Mouse (Mus musculus) erythroid progenitor cell, adult 5-6 weeks (primary cell): ENCODE data around the gene Chit1. TPM values are rescaled to one million over a fixed set of nuclear protein-coding genes. Genes with fewer than 3 reads are reported as not detected.

Experiments used
- ATAC-seq: replicated peaks from 2 replicates; pipeline ENCODE4 v1.8.0; 2016; ENCODE audit warnings: moderate number of reproducible peaks, mild to moderate bottlenecking, moderate TSS enrichment, inconsistent platforms; ENCODE audit not compliant: poor library complexity, low FRiP score, severe bottlenecking
- total RNA-seq, 2 experiments: library from RNA; stranded (forward) in 1 of 2; stranded (reverse) in 1 of 2; fragments of 150-400 nt in 1 of 2; fragments of 186-747, 209-891 nt in 1 of 2; gene quantifications; 2 replicates each; pipeline versions ENCODE4 v1.2.3 to v1.2.4; 2015 to 2017; ENCODE audit warnings: low replicate concordance in 2 of 2

Chit1 gene
- total RNA-seq, 2 experiments from 2014 or later: 4.2 TPM; not detected in 1

DNA sequence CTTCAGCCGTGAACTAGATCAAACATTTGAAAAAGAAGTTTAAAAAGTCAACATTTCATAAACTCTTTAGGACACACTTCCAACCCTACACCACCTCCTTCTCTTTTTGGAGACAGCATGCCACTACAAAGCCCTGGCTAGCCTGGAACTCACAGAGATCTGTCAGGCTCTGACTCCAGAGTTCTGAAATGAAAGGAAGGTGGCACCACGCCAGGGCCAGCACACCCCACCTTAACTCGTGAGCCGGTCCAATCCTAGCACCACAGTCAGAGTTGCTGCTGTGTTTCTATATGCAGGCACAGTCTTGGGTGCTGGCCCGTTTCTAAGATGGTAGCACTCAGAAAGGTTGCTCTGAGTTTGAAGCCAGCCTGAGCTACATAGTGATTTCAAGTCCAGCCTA, 6.1 kb downstream of the Chit1 start:
- ATAC-seq: no peak

DNA sequence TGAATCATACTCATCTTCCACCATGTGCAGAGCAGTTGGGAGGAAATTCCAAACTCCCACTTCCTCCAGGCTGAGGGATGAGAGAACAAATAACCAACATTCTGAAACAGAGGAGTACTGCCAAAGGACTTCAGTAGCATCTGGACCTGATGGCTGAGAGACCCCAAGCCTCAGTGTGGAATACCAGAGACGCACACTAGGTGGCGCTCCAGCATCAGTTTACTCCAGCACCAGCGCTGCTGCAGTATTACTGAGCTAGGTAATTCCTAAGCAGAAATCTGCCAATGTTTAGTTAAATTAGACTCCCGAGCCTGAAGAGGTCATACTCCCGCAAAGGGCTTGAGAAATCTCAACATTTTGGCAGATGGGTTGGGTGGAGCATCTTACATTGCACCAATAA, 9.1 kb downstream of the Chit1 start:
- ATAC-seq: peak; percentile 80

DNA sequence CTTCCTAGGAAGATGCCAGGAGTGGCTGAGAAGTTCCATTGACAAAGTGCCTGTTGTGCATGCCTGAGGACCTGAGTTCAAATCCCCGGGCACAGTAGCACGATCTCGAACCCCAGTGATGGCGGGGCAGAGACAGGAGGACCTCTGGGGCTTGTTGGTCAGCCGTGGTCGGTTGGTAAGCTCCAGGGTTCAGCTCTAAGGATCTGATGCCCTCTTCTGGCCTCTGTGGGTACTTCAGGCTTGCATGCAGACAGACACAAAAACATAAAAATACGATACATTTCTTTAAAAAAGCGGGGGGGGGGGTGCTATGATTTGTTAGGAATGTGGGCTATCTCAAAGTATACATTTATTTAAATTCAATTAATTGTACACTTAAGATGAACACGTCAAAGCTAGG, 11.2 kb downstream of the Chit1 start:
- ATAC-seq: peak; percentile 72; the same call in 1 of the 2 replicates

DNA sequence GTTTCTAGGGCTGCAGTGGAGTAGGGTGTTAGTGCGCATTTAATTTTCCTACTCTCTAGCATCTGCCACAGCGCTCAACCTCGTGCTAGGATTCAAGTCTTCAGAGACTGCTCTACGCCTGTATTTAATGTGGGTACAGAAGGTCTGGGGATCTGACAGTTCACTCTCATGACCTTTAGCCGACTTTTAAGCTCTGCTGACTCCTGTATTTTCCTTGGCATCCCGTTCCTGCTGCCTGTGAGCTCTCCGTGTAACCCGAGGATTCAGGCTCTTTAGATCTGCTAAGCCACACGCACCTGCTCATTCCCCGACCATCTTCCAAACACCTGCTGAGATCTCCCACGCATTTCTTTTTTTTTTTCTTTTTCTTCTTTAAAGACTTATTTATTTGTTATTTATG, 22.3 kb downstream of the Chit1 start:
- no peak for ATAC-seq

DNA sequence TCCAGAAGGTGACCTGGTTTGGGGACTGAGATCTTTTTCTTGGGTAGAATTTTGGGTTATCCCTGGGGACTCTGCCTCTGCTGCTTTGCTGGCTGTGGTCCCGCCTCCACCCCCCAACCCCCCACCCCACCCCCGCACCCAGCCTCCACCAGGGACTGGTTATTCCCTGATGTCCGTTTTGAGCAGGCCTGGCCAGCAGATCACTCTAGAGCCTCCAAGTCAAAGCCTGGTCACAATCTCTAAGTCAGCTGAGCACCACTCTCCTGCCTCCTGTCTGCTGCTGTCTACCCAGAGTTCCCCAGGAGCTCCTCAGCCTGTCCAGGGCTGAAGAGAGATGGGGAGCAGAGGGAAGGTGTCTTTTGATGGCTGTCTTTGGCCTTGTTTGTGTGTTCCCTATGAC, 25.3 kb downstream of the Chit1 start:
- ATAC-seq: no peak

DNA sequence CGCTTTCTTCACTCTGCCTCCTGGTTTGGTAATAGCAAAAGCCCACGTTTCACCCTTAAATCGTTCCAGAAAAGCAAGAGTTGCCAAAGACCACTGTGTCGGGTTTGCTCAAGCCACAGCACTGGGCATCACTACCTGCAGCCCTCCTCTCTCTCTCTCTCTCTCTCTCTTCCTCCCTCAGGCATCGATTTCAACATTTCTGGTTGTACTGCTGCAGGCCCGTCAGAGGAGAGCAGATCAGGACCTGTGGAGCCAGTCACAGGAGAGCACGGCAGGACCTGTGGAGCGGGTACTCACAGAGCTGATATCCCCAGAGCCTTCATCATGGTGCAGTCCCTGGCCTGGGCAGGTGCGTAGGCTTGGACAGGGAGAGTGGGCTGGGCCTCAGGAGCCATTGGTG, 27.4 kb downstream of the Chit1 start:
- no peak for ATAC-seq

DNA sequence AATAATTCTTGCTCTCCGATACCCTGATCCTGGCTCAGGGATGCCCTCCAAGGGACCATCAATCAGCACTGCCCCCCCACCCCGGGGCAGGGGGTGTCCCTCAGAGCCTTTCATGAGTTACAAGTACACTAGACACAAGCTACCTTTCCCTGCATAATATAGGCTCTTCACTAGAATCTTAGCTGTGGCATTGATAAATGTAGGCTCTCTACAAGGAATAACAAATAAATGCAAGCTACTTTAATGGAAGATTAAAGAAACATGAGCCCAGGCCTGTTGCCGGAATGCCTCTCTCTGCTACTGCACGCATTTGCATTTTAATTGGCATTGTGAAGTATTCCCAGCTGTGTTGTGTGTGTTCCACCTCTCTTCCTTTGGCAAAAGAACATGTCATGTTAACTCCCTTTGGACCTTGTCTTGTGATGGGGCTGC, 31.3 kb downstream of the Chit1 start:
- ATAC-seq: no peak

DNA sequence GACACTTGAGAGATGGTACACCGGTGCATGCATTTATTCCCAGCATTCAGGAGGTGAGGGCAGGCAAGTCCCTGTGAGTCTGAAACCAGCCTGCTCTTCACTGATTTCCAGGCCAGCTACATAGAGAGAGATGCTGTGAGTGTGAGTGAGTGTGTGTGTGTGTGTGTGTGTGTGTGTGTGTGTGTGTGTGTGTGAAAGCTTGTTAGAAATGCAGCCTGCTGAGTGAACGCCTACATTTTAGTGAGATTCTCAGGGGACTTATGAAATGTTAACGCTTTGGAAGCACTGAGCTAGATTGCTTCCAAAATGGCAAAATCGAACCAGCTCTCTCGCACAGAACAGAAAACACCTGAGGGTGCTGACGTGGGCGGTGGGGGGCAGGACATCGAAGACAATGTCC, 35.0 kb downstream of the Chit1 start:
- no peak for ATAC-seq

DNA sequence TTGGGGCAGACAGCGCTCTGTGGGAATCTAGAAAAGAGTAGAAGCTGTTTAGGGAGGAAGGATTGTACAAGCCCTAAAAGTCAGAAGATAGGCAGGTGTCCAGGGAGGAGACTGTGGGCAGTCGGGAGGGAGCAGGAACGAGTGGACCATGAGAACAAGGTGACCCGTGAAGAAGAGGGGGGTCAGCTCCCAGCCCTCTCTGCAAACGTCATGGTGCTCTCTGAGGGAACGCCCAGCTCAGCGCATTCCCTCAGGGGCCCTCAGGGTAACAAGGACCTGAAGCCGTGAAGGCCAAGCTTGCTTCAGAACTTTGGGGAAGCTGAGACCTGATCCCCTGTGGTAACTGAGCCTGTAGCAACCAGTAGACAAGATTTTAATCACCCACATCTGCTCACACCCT, 39.0 kb downstream of the Chit1 start:
- no peak for ATAC-seq

DNA sequence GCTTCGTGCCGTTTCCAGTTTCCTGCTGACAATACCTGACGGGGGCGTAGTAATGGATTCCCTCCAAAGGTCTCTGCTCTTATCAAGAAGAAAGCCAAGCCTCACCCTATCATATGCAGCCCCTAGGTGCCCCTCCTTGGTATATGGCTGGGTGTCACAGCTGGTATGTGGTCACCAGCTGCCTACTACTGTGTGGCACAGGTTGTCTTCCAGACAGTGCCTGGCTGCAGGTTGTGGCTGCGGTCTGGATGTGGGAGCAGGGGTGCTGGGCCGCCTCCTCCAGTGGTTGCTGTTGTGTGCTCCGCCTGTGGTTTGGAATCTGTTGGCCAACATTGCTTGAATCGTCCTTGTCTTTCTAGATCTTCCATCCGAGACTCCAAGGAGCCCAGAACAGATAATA, 39.7 kb downstream of the Chit1 start:
- ATAC-seq: no peak

DNA sequence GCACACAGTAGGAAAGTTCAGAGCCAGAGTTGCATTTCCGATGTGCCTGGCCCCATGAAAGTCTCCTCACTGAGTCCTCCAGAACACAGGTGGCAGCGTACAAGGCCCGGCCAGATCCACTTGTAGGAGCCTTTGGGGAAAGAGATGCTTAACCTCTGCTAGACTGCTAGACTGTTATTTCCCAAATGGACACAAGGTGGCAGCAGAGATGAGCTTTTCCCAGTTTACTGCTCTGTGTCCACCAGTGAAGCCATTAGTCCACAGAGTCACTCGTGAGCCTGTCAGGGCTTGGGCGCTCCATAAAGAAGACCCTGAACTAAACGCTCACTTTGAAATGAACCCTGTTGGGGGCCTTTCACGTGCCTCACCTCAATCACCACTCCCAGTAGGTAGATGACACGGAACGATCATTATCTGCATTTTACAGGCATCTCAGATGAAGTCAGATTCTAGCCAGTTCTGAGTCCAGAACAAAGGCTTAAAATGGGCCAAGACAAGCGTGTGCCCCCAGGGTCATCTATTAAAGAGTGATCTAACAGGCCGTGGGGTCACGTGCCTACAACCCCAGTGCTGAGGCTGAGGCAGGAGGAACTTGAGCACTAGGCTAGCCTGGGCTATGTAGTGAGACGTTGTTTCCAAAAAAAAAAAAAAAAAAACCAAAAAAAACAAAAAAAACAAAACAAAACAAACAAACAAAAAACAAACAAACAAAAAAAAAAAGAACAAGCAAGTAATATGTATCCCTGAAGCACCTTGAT, 40.8 kb downstream of the Chit1 start:
- ATAC-seq: peak; percentile 75

DNA sequence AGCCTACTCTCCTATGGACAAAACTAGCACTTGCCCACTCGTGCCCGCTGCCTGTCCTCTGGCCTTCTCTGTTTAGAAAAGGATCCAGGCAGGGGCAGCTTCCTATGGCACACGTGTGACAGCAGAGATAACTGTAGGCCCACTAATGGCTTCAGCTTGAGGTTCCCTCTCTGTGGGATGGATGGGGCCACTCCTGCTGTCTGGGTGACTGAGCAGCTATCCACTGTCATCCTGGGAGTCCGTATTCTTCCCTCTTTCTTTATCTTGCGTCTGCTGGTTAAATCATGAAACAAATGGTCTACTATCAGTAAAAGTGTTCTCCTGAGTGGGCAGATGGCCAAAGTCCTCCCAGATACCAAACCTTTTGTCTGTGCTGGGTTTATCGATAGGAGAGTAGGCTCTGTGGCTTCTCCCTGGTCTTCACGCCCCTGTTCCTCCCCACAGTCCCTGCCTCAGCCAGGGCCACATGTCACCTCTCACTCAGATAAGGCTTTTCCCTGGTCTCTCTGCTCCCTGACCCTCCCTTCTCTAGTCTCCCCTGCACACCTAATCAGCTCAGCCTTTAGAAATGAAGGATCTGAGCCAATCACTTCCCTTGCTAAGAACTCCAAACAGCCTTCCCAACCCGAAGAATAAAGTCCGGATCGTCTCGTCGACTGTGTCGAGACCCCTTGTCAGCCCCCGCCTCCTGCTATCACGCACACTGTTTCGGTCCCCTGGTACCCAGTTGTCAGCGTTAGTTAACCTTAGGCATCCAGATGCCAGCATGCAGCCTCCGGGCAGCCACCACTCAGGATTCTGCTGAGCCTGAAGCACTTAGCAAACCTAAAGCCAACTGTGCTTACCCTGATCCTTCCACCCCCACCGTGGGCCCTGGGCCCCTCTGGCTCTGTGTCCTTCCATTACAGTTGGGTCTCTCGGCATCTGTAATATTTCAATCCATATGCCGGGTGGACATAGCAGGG, 41.9 kb downstream of the Chit1 start:
- no peak for ATAC-seq

DNA sequence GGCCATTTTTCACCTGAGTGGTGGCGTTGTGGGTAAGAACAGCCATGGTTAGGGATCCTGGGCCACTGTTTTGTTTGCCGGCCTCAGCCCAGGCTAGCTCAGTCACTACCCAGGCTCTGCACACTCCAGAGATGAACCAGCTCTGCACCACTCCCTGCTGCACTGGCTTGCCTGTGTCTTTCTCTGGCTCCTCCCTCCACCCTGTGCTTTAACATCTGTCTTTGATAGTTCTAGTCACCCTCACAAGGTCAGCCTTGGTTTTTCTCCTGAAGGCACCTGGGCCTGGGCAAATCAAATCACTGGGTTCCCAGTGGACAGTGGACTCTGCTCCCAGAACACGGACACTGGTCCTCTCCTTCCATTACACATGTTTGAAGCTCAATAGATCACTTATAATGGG, 43.1 kb downstream of the Chit1 start:
- ATAC-seq: no peak

DNA sequence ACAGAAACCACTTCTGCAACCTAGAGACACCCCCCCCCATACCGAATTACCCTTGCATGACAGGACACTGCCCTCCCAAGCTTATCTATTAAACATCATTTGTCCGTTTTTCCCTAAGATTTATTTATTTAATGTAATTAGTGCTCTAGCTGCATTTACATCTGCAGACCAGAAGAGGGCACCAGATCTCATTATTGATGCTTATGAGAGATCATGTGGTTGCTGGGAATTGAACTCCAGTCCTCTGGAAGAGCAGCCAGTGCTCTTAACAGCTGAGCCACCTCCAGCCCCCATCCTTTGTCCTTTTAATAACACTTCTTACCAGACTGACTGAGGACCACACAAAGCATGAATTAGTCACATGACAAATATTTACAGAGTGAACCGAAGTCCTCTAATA, 43.6 kb downstream of the Chit1 start:
- no peak for ATAC-seq

DNA sequence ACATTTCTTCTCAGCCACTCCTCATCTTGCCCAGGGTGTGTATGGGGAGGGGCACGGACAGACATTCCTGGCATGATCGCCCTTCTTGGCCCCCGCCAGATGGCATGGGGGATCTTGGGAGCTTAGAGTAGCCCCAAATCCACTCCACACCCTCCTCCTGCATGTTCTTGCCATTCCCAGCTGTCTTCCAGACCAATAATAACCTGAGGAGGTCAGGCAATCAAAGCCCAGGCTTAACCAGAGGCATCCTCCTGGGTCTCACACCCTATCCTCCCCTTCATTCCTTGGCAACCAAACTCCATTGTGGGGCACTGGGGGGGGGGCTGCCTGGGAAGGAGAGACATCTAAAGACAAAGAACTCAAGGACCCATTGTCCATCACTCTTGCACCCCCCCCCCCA, 49.4 kb downstream of the Chit1 start:
- no peak for ATAC-seq

DNA sequence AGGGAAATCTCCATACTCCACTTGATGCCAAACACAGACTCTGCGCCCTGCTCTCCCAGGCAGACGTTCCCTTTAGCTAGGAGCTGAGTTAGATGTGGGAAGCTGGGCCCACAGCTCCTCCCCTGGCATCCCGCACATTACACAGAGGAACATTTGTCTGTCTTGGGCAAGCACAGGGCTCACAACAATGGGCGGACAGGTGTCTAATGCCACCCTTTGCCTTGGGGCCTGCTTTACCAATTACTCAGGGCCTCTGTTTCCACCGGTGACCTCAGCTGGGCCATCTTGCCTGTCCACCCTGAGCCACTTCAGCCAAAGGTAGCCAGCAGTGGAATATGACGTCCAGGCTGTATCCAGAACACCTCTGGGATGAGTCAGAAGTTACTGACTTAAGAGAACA, 50.4 kb downstream of the Chit1 start:
- no peak for ATAC-seq

DNA sequence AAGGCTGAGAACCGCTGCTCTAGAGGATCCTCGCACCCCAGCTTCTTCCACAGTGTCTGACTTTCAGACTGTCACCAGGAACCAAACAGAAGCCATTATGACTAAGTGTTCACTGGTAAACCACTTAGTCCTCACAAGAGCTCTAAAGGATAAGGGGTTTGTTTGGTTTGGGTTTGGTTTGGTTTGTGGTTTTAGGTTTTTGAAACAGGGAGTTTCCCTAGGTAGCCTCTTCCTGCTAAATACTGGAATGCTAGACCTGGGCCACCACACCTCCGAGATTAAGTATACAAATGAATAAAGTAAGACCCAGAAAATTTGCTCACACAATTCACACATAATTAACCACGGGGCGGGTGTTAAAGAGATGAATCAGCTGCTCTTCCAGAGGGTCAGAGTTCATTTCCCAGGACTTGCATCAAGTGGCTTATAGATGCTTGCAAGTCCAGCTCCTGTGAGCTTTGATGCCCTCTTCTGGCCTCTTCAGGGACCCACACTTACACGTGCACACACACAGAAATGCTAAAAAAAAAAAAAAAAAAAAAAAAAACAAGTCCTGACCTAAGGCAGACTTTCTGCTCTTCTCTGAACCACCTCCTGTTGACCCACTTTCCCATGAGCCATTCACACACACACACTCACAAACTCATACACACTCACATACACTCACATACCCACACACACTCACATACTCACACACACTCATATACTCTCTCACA, 51.6 kb downstream of the Chit1 start:
- no peak for ATAC-seq

DNA sequence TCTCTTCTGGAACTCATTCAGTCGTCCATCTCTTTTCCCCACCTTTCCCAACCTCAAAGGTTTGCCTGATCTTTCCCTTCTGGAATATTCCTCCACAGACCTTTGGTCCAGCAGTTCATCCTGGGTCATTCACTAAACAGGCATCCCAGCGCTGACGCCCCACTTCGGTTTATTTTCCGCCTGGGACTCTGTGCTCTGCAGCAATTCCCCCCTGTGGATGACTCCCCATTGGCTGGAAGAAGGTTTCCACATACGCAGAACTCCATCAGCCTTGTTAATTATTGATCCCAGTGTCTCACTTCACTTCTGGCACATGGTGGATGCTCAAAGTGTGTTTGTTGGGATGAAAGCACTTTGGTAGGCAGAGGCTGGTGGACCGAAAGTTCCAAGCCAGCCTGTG, 52.4 kb downstream of the Chit1 start:
- no peak for ATAC-seq

DNA sequence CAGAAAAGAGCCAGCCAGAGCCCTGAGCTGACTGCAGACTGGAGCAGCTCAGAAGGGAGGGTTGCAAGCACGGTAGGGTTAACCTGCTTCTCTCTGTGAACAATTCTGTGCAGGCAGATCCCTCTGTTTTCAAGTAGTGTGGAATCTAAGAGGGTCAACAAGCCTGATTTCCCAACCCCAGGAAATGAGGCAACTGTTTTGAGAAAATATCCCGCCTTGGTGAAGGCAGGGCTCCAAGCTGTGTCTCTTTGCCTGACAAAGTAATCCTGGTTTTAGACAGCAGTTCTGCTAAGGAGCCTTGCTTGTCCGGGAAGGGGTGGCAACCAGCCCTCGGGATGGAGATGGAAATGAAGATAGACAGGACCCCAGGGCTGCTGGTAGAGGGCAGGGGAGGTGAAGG, 53.4 kb downstream of the Chit1 start:
- no peak for ATAC-seq

DNA sequence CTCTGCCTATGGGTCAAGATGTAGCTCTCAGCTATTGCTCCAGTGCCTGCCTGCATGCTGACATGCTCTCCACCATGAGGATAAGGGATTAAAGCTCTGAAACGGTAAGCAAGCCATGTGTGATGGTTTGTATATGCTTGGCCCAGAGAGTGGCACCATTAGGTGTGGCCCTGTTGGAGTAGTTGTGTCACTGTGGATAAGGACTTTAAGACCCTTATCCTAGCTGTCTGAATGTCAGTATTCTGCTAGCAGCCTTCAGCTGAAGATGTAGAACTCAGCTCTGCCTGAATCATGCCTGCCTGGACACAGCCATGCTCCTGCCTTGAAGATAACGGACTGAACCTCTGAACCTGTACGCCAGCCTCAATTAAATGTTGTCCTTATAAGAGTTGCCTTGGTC, 55.5 kb downstream of the Chit1 start:
- no peak for ATAC-seq
